Mouse (Mus musculus) heart, adult 2 months (tissue): Measurements from ENCODE around the gene Zfp709.
"Not testable (repeated sequence)": the region's sequence is repeated elsewhere in the genome, so short reads cannot be mapped to it uniquely, and the experiment has no call there.

ENCODE experiments used
- CTCF ChIP-seq: fragments of 200-600 bp; IDR thresholded peaks from 2 replicates; pipeline ENCODE4 v1.8.1; 2022; ENCODE audit warnings: antibody characterized with exemption, mild to moderate bottlenecking, moderate library complexity
- EP300 ChIP-seq: fragments of 200-500 bp; IDR thresholded peaks from 2 replicates; pipeline ENCODE4 v1.6.1; 2011; ENCODE audit warnings: low read depth, low read length, control low read depth; ENCODE audit not compliant: insufficient read depth
- POLR2A ChIP-seq: fragments of 200-500 bp; IDR thresholded peaks from 2 replicates; pipeline ENCODE4 v1.6.1; 2011; ENCODE audit warnings: mild to moderate bottlenecking, low read depth, low read length, control low read depth; ENCODE audit not compliant: insufficient read depth

DNA sequence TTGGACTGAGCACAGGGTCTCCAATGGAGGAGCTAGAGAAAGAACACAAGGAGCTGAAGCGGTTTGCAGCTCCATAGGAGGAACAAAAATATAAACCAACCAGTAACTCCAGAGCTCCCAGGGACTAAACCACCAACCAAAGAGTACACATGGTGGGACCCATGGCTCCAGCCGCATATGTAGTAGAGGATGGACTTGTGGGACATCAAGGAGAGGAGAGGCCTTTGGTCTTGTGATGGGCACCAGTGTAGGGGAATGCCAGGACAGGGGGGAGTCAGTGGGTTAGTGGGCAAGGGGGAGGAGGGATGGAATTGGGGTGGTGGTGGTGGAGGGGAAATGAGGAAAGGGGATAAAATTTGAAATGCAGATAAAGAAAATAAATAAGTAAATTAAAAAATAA is 35.1 kb upstream of the Zfp709 start:
- not testable (repeated sequence) for TF ChIP-seq CTCF, POLR2A, EP300
